Mouse (Mus musculus) bone marrow, adult 2 months (tissue): ENCODE data around the gene Snn.

Experiments
- CTCF ChIP-seq: fragments of 200-500 bp; IDR thresholded peaks from 2 replicates; pipeline ENCODE4 v1.5.1; 2011; ENCODE audit warnings: low read length, control low read depth; ENCODE audit not compliant: control insufficient read depth, insufficient read depth
- POLR2A ChIP-seq: fragments of 200-500 bp; IDR thresholded peaks from 2 replicates; pipeline ENCODE4 v1.6.1; 2011; ENCODE audit warnings: low read depth, mild to moderate bottlenecking, control low read depth, low read length, borderline replicate concordance; ENCODE audit not compliant: control insufficient read depth

DNA sequence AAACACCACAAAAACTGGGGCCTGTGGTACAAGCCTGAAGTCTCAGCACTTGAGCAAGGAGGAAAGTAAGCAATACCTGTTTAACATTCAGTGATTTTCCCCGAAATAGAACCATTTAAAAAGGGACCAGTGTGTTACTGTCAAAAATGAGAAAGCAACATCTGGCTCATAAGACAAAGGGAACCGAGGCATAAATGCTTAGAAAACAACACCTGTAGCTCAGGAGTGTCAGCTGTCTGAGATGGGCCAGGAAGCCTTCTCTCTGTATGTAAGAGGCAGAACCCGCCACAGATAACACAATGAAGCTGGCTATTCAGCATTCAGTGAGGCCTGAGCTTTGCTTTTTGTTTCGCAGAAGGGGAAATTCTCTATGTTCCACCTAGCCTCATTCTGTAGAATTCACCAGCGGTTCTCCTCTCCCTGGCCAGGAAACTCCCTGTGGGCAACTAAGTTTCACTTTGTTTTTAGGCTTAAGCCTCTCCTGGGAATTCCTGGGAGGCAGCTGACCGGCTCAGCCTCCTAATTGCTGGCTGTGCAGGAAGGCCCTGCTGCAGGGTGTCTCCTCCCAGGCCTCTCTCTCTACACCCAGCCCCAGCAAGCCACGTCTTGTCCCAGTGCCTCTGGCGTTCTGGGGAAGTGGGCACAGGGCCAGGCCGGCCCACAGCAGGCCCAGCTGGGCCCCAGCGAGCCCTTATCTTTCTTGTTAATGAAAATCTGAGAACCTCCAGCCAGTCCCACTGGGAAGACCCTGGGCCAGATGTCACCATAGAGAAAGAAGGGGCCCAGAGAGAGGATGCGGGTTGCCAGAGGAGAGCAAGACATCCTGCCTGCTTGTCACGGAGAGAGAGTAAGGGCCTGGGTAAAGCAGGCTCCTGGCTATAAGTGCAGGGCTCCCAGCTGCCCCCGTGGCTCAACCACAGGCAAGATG, 2.3 kb downstream of the Snn start:
- TF ChIP-seq POLR2A (no peak), CTCF (no peak)
